Mouse (Mus musculus) forebrain, postnatal 0 days (tissue): Measurements from ENCODE around the gene Tcirg1. TPM values are rescaled to one million over a fixed set of nuclear protein-coding genes. Genes with fewer than 3 reads are reported as not detected.

Experiments used
- ATAC-seq: fragments of 200-750 bp; cut with Nextera tagmentation; 2 replicates; pipeline ENCODE4 v1.8.0; 2017; ENCODE audit warnings: mild to moderate bottlenecking, moderate library complexity
- DNase-seq: peaks from one replicate; pipeline ENCODE4 v3.0.0-alpha.2; 2015
- H3K27ac ChIP-seq: fragments of 300-500 bp; sonication (generic); 2 replicates; pipeline ENCODE4 v1.5.1; 2014; ENCODE audit warnings: low read depth, mild to moderate bottlenecking, antibody characterized with exemption, low read length, moderate library complexity, mixed read lengths
- H3K27me3 ChIP-seq: fragments of 300-500 bp; sonication (generic); 2 replicates; pipeline ENCODE4 v1.6.1; 2014; ENCODE audit warnings: mild to moderate bottlenecking, low read length, mixed read lengths; ENCODE audit not compliant: insufficient read depth
- H3K36me3 ChIP-seq: fragments of 300-500 bp; sonication (generic); 2 replicates; pipeline ENCODE4 v1.6.1; 2014; ENCODE audit warnings: mild to moderate bottlenecking, moderate library complexity; ENCODE audit not compliant: insufficient read depth
- H3K4me1 ChIP-seq: fragments of 300-500 bp; sonication (generic); 2 replicates; pipeline ENCODE4 v1.6.1; 2014; ENCODE audit warnings: antibody characterized with exemption; ENCODE audit not compliant: insufficient read depth
- H3K4me2 ChIP-seq: fragments of 300-500 bp; sonication (generic); 2 replicates; pipeline ENCODE4 v1.6.1; 2014; ENCODE audit warnings: low read depth, mild to moderate bottlenecking, moderate library complexity
- H3K4me3 ChIP-seq: fragments of 300-500 bp; sonication (generic); 2 replicates; pipeline ENCODE4 v1.5.1; 2014; ENCODE audit warnings: low read depth, low read length, mixed read lengths
- H3K9ac ChIP-seq: fragments of 300-500 bp; sonication (generic); 2 replicates; pipeline ENCODE4 v1.6.1; 2014; ENCODE audit warnings: mild to moderate bottlenecking
- H3K9me3 ChIP-seq: fragments of 300-500 bp; sonication (generic); 2 replicates; pipeline ENCODE4 v1.6.1; 2016; ENCODE audit warnings: low read length
- CTCF ChIP-seq: sonication (generic); IDR thresholded peaks from 2 replicates; pipeline ENCODE4 v1.5.1; 2016; ENCODE audit warnings: antibody characterized with exemption, control low read depth, low read depth
- WGBS: fragments of 180-500 bp; shearing (Covaris S2); extraction: QIAGEN DNeasy Blood & Tissue Kit; methylation state at CpG from one replicate; pipeline ENCODE4 v1.1.7; 2014; 5-methylcytosine and 5-hydroxymethylcytosine counted together
- polyA plus RNA-seq: library from polyadenylated mRNA; unstranded; fragments of >200 nt; fragmentation: Nextera tagmentation; extraction: Ambion mirVana; gene quantifications from 2 replicates; pipeline ENCODE4 v1.2.1, GENCODE M21; 2015
- total RNA-seq: library from RNA; depleted of rRNA; stranded (reverse); fragments of >200 nt; gene quantifications from 2 replicates; pipeline ENCODE4 v1.2.3, GENCODE M21; 2014; rRNA removed

Tcirg1 gene
- 21.4 and 23.5 TPM in 2 replicates for total RNA-seq
- polyA plus RNA-seq, result 9.3 and 9.9 TPM in 2 replicates

GRCm38 (mm10) chr19:3906795-3907786 lies at the start of gene Tcirg1:
Gene Tcirg1 (minus strand): TSS chr19:3907133.
- H3K27ac ChIP-seq, result no peak within 1 kb of the TSS
- ATAC-seq, result peak; percentile 83
- WGBS, result 6% methylated on average over 36 of the region's 36 CpGs
- no peaks in the 10 kb centered on the region for H3K9me3 ChIP-seq
- peak within 1 kb of the TSS; percentile 56 for H3K9ac ChIP-seq
- peak within 1 kb of the TSS; percentile 40 for H3K4me3 ChIP-seq
- peak within 1 kb of the TSS; percentile 78 for H3K4me2 ChIP-seq
- no peaks in the 10 kb centered on the region for H3K27me3 ChIP-seq
- peaks cover 31% of the 10 kb centered on the region for H3K36me3 ChIP-seq
- no peak for TF ChIP-seq CTCF
- H3K4me1 ChIP-seq, result 0 out of 2 replicates have a peak, but pooled peaks cover 8% of the 10 kb centered on the region
- peak; percentile 57 for DNase-seq

GRCm38 (mm10) chr19:3955804-3956203 lies 48.9 kb upstream of the Tcirg1 start:
- Histone ChIP-seq H3K9me3 (no peaks in the 10 kb centered on the region), H3K4me1 (no peaks in the 10 kb centered on the region), H3K27ac (no peak overlapping the region), H3K36me3 (no peaks in the 10 kb centered on the region), H3K4me2 (no peak overlapping the region), H3K4me3 (no peak overlapping the region), H3K9ac (no peak overlapping the region), H3K27me3 (no peaks in the 10 kb centered on the region; the same call in 1 of the 2 replicates)
- DNase-seq (no peak), ATAC-seq (no peak)
- TF ChIP-seq CTCF, result no peak
- 61% methylated on average over 4 of the region's 4 CpGs for WGBS

GRCm38 (mm10) chr19:3955033-3955432 lies 48.1 kb upstream of the Tcirg1 start:
- DNase-seq (no peak), ATAC-seq (no peak)
- H3K4me3 ChIP-seq, result no peak overlapping the region
- no peaks in the 10 kb centered on the region; the same call in 1 of the 2 replicates for H3K27me3 ChIP-seq
- no peak overlapping the region for H3K9ac ChIP-seq
- no peak for TF ChIP-seq CTCF
- H3K36me3 ChIP-seq, result no peaks in the 10 kb centered on the region
- H3K9me3 ChIP-seq, result no peaks in the 10 kb centered on the region
- H3K4me1 ChIP-seq, result no peaks in the 10 kb centered on the region
- 80% methylated on average over 3 of the region's 3 CpGs for WGBS
- no peak overlapping the region for H3K4me2 ChIP-seq
- H3K27ac ChIP-seq, result no peak overlapping the region

GRCm38 (mm10) chr19:3952099-3952498 lies 45.2 kb upstream of the Tcirg1 start:
- no peak overlapping the region for H3K27ac ChIP-seq
- H3K9ac ChIP-seq, result no peak overlapping the region
- DNase-seq (no peak), ATAC-seq (no peak)
- no peaks in the 10 kb centered on the region for H3K9me3 ChIP-seq
- H3K4me3 ChIP-seq, result no peak overlapping the region
- WGBS, result 48% methylated on average over 1 of the region's 1 CpGs
- no peak overlapping the region for H3K4me2 ChIP-seq
- H3K27me3 ChIP-seq, result no peaks in the 10 kb centered on the region; the same call in 1 of the 2 replicates
- no peaks in the 10 kb centered on the region for H3K36me3 ChIP-seq
- H3K4me1 ChIP-seq, result no peaks in the 10 kb centered on the region
- no peak for TF ChIP-seq CTCF

- H3K4me1 ChIP-seq, result no peaks in the 10 kb centered on the region
- H3K9ac ChIP-seq, result no peak overlapping the region
- ATAC-seq, result no peak
- H3K27ac ChIP-seq, result no peak overlapping the region
- H3K4me2 ChIP-seq, result no peak overlapping the region
- DNase-seq, result no peak
- H3K36me3 ChIP-seq, result no peaks in the 10 kb centered on the region
- TF ChIP-seq CTCF, result no peak
- H3K27me3 ChIP-seq, result no peaks in the 10 kb centered on the region; the same call in 1 of the 2 replicates
- no peaks in the 10 kb centered on the region for H3K9me3 ChIP-seq
- no peak overlapping the region for H3K4me3 ChIP-seq
These were observed 44.5 kb upstream of the Tcirg1 start for GRCm38 (mm10) chr19:3951461-3951860.

GRCm38 (mm10) chr19:3950331-3950730 lies 43.4 kb upstream of the Tcirg1 start:
- Histone ChIP-seq H3K4me3 (no peak overlapping the region), H3K36me3 (no peaks in the 10 kb centered on the region), H3K27me3 (no peaks in the 10 kb centered on the region), H3K4me1 (no peaks in the 10 kb centered on the region), H3K4me2 (no peak overlapping the region), H3K9me3 (no peaks in the 10 kb centered on the region), H3K27ac (no peak overlapping the region), H3K9ac (no peak overlapping the region)
- ATAC-seq, result no peak
- DNase-seq, result no peak
- TF ChIP-seq CTCF, result no peak
- WGBS, result 81% methylated on average over 3 of the region's 3 CpGs

- Histone ChIP-seq H3K4me3 (no peak overlapping the region), H3K9me3 (no peaks in the 10 kb centered on the region), H3K9ac (no peak overlapping the region), H3K4me1 (no peaks in the 10 kb centered on the region), H3K27ac (no peak overlapping the region), H3K36me3 (no peaks in the 10 kb centered on the region), H3K27me3 (no peaks in the 10 kb centered on the region), H3K4me2 (no peak overlapping the region)
- 60% methylated on average over 14 of the region's 14 CpGs for WGBS
- TF ChIP-seq CTCF, result no peak
- ATAC-seq (no peak), DNase-seq (no peak)
These were observed 41.6 kb upstream of the Tcirg1 start for GRCm38 (mm10) chr19:3948546-3948945.
